Mouse (Mus musculus) forebrain, embryonic 15.5 days (tissue): ENCODE results near the gene Dnttip1. TPM values are rescaled to one million over a fixed set of nuclear protein-coding genes. Genes with fewer than 3 reads are reported as not detected.
"Not testable (repeated sequence)": the region's sequence is repeated elsewhere in the genome, so short reads cannot be mapped to it uniquely, and the experiment has no call there.

ENCODE experiments used
- ATAC-seq: fragments of 200-750 bp; cut with Nextera tagmentation; replicated peaks from 2 replicates; pipeline ENCODE4 v1.8.0; 2017; ENCODE audit warnings: mild to moderate bottlenecking, moderate TSS enrichment, moderate library complexity
- H3K27ac ChIP-seq: fragments of 300-500 bp; sonication (generic); replicated peaks from 2 replicates; pipeline ENCODE4 v1.5.1; 2015; ENCODE audit warnings: mild to moderate bottlenecking, inconsistent platforms
- H3K27me3 ChIP-seq: fragments of 300-500 bp; sonication (generic); 2 replicates; pipeline ENCODE4 v1.6.1; 2015; ENCODE audit warnings: inconsistent platforms
- H3K36me3 ChIP-seq: fragments of 300-500 bp; sonication (generic); 2 replicates; pipeline ENCODE4 v1.6.1; 2015; ENCODE audit warnings: mild to moderate bottlenecking, inconsistent platforms
- H3K4me1 ChIP-seq: fragments of 300-500 bp; sonication (generic); 2 replicates; pipeline ENCODE4 v1.6.1; 2015; ENCODE audit warnings: inconsistent platforms
- H3K4me2 ChIP-seq: fragments of 300-500 bp; sonication (generic); replicated peaks from 2 replicates; pipeline ENCODE4 v1.6.1; 2015; ENCODE audit warnings: mild to moderate bottlenecking, inconsistent platforms
- H3K4me3 ChIP-seq: fragments of 300-500 bp; sonication (generic); 2 replicates; pipeline ENCODE4 v1.5.1; 2015; ENCODE audit warnings: mild to moderate bottlenecking, inconsistent platforms
- H3K9ac ChIP-seq: fragments of 300-500 bp; sonication (generic); replicated peaks from 2 replicates; pipeline ENCODE4 v1.6.1; 2015; ENCODE audit warnings: mild to moderate bottlenecking, inconsistent platforms
- H3K9me3 ChIP-seq: fragments of 300-500 bp; sonication (generic); 2 replicates; pipeline ENCODE4 v1.6.1; 2016; ENCODE audit warnings: inconsistent platforms
- WGBS: fragments of 180-500 bp; shearing (Covaris S2); methylation state at CpG from one replicate; pipeline ENCODE4 v1.1.7; 2015; ENCODE audit warnings: mixed read lengths; 5-methylcytosine and 5-hydroxymethylcytosine counted together
- polyA plus RNA-seq: library from polyadenylated mRNA; unstranded; fragments of >200 nt; fragmentation: Nextera tagmentation; extraction: Ambion mirVana; gene quantifications from 2 replicates; pipeline ENCODE4 v1.2.1, GENCODE M21; 2015

The Dnttip1 gene
- polyA plus RNA-seq, 1 experiment from 2014 or later = 73.9 TPM

GRCm38 (mm10) chr2:164786388-164786885, 40.7 kb downstream of the Dnttip1 start:
- peak overlapping the region; percentile 73; the same call in 1 of the 2 replicates for H3K27ac ChIP-seq
- peak overlapping the region; percentile 68 for H3K9ac ChIP-seq
- H3K4me1 ChIP-seq = peaks cover 19% of the 10 kb centered on the region
- H3K4me3 ChIP-seq = peak overlapping the region; percentile 77
- H3K4me2 ChIP-seq = peak overlapping the region; percentile 70
- peaks cover 9% of the 10 kb centered on the region; the same call in 1 of the 2 replicates for H3K36me3 ChIP-seq
- no peaks in the 10 kb centered on the region for H3K27me3 ChIP-seq
- peak; percentile 26 for ATAC-seq
- WGBS = 10% methylated on average over 15 of the region's 15 CpGs
- no peaks in the 10 kb centered on the region for H3K9me3 ChIP-seq

GRCm38 (mm10) chr2:164787032-164787431, 41.2 kb downstream of the Dnttip1 start:
- no peak for ATAC-seq
- H3K9ac ChIP-seq = no peak overlapping the region
- H3K4me3 ChIP-seq = no peak overlapping the region
- H3K4me2 ChIP-seq = peak overlapping the region; percentile 70
- 94% methylated on average over 3 of the region's 3 CpGs for WGBS
- H3K4me1 ChIP-seq = peaks cover 19% of the 10 kb centered on the region
- peaks cover 15% of the 10 kb centered on the region for H3K36me3 ChIP-seq
- H3K27ac ChIP-seq = no peak overlapping the region
- H3K27me3 ChIP-seq = no peaks in the 10 kb centered on the region
- no peaks in the 10 kb centered on the region for H3K9me3 ChIP-seq

- Histone ChIP-seq H3K4me1 (peaks cover 19% of the 10 kb centered on the region), H3K4me3 (no peak overlapping the region), H3K36me3 (peaks cover 23% of the 10 kb centered on the region), H3K9ac (no peak overlapping the region), H3K4me2 (no peak overlapping the region), H3K9me3 (no peaks in the 10 kb centered on the region), H3K27me3 (no peaks in the 10 kb centered on the region), H3K27ac (no peak overlapping the region)
- WGBS = 87% methylated on average over 10 of the region's 10 CpGs
- no peak for ATAC-seq
These were observed 42.0 kb downstream of the Dnttip1 start for GRCm38 (mm10) chr2:164787779-164788178.

GRCm38 (mm10) chr2:164788411-164788810, 42.6 kb downstream of the Dnttip1 start:
- no peak overlapping the region for H3K27ac ChIP-seq
- no peak for ATAC-seq
- peaks cover 26% of the 10 kb centered on the region for H3K36me3 ChIP-seq
- peaks cover 19% of the 10 kb centered on the region for H3K4me1 ChIP-seq
- H3K9me3 ChIP-seq = no peaks in the 10 kb centered on the region
- H3K9ac ChIP-seq = no peak overlapping the region
- H3K4me3 ChIP-seq = no peak overlapping the region
- 84% methylated on average over 4 of the region's 4 CpGs for WGBS
- H3K27me3 ChIP-seq = no peaks in the 10 kb centered on the region
- no peak overlapping the region for H3K4me2 ChIP-seq

GRCm38 (mm10) chr2:164790451-164790850, 44.7 kb downstream of the Dnttip1 start:
- ATAC-seq = no peak
- 86% methylated on average over 4 of the region's 4 CpGs for WGBS
- Histone ChIP-seq H3K36me3 (peaks cover 33% of the 10 kb centered on the region), H3K4me1 (peaks cover 11% of the 10 kb centered on the region), H3K4me2 (no peak overlapping the region), H3K4me3 (no peak overlapping the region), H3K9me3 (no peaks in the 10 kb centered on the region), H3K27me3 (no peaks in the 10 kb centered on the region), H3K9ac (no peak overlapping the region), H3K27ac (no peak overlapping the region)

GRCm38 (mm10) chr2:164791841-164792261, 46.1 kb downstream of the Dnttip1 start:
- no peak overlapping the region for H3K27ac ChIP-seq
- 90% methylated on average over 18 of the region's 18 CpGs for WGBS
- peaks cover 4% of the 10 kb centered on the region for H3K4me1 ChIP-seq
- ATAC-seq = no peak
- no peaks in the 10 kb centered on the region for H3K27me3 ChIP-seq
- H3K9me3 ChIP-seq = no peaks in the 10 kb centered on the region
- no peak overlapping the region for H3K4me3 ChIP-seq
- H3K4me2 ChIP-seq = no peak overlapping the region
- no peak overlapping the region for H3K9ac ChIP-seq
- H3K36me3 ChIP-seq = peaks cover 41% of the 10 kb centered on the region

GRCm38 (mm10) chr2:164792400-164793190, 46.8 kb downstream of the Dnttip1 start:
- WGBS = 94% methylated on average over 12 of the region's 12 CpGs
- H3K36me3 ChIP-seq = peaks cover 44% of the 10 kb centered on the region

GRCm38 (mm10) chr2:164793236-164793635, 47.5 kb downstream of the Dnttip1 start:
- Histone ChIP-seq H3K4me3 (no peak overlapping the region), H3K9ac (no peak overlapping the region), H3K4me2 (no peak overlapping the region), H3K27ac (no peak overlapping the region), H3K9me3 (no peaks in the 10 kb centered on the region), H3K4me1 (no peaks in the 10 kb centered on the region), H3K27me3 (no peaks in the 10 kb centered on the region), H3K36me3 (peaks cover 48% of the 10 kb centered on the region)
- ATAC-seq = no peak
- WGBS = 89% methylated on average over 3 of the region's 3 CpGs

More at GRCm38 (mm10) chr2:164792400-164793190, 46.8 kb downstream of the Dnttip1 start:
- ATAC-seq = no peak
- no peaks in the 10 kb centered on the region for H3K4me1 ChIP-seq
- H3K9me3 ChIP-seq = no peaks in the 10 kb centered on the region
- H3K27me3 ChIP-seq = no peaks in the 10 kb centered on the region
- no peak overlapping the region for H3K4me3 ChIP-seq
- H3K9ac ChIP-seq = no peak overlapping the region
- H3K4me2 ChIP-seq = no peak overlapping the region
- H3K27ac ChIP-seq = no peak overlapping the region

GRCm38 (mm10) chr2:164793772-164794171, 48.0 kb downstream of the Dnttip1 start:
- H3K4me2 ChIP-seq = no peak overlapping the region
- no peak overlapping the region for H3K4me3 ChIP-seq
- no peak for ATAC-seq
- 96% methylated on average over 2 of the region's 2 CpGs for WGBS
- no peak overlapping the region for H3K9ac ChIP-seq
- H3K27ac ChIP-seq = no peak overlapping the region
- peaks cover 51% of the 10 kb centered on the region for H3K36me3 ChIP-seq
- H3K27me3 ChIP-seq = no peaks in the 10 kb centered on the region
- no peaks in the 10 kb centered on the region for H3K9me3 ChIP-seq
- no peaks in the 10 kb centered on the region for H3K4me1 ChIP-seq

GRCm38 (mm10) chr2:164794293-164794692, 48.5 kb downstream of the Dnttip1 start:
- Histone ChIP-seq H3K4me2 (no peak overlapping the region), H3K4me3 (no peak overlapping the region), H3K27me3 (no peaks in the 10 kb centered on the region), H3K36me3 (peaks cover 51% of the 10 kb centered on the region), H3K9me3 (no peaks in the 10 kb centered on the region), H3K9ac (no peak overlapping the region), H3K4me1 (no peaks in the 10 kb centered on the region), H3K27ac (no peak overlapping the region)
- WGBS = 27% methylated on average over 5 of the region's 5 CpGs
- peak; percentile 65 for ATAC-seq

GRCm38 (mm10) chr2:164795868-164796267, 50.1 kb downstream of the Dnttip1 start:
- no peaks in the 10 kb centered on the region for H3K9me3 ChIP-seq
- H3K36me3 ChIP-seq = peaks cover 51% of the 10 kb centered on the region
- H3K4me3 ChIP-seq = no peak overlapping the region
- H3K27me3 ChIP-seq = no peaks in the 10 kb centered on the region
- no peak for ATAC-seq
- no peak overlapping the region for H3K4me2 ChIP-seq
- WGBS = 89% methylated on average over 4 of the region's 4 CpGs
- H3K27ac ChIP-seq = no peak overlapping the region
- H3K9ac ChIP-seq = no peak overlapping the region
- H3K4me1 ChIP-seq = no peaks in the 10 kb centered on the region

- H3K4me3 ChIP-seq, ATAC-seq, H3K4me2 ChIP-seq, H3K9ac ChIP-seq, H3K4me1 ChIP-seq, H3K27me3 ChIP-seq, H3K9me3 ChIP-seq, H3K27ac ChIP-seq: not testable (repeated sequence)
- peaks cover 37% of the 10 kb centered on the region for H3K36me3 ChIP-seq
- 86% methylated on average over 6 of the region's 6 CpGs for WGBS
These were observed 52.8 kb downstream of the Dnttip1 start for GRCm38 (mm10) chr2:164798554-164798953.
